Mouse (Mus musculus) forebrain, embryonic 10.5 days (tissue): ENCODE results near the gene Olfr1411. TPM values are rescaled to one million over a fixed set of nuclear protein-coding genes. Genes with fewer than 3 reads are reported as not detected.

Experiments
- DNase-seq: peaks from one replicate; pipeline ENCODE4 v3.0.0-alpha.2; 2017; ENCODE audit warnings: low spot score; ENCODE audit errors: extremely low spot score
- H3K27ac ChIP-seq: fragments of 300-500 bp; sonication (generic); 2 replicates; pipeline ENCODE4 v1.5.1; 2016; ENCODE audit warnings: mild to moderate bottlenecking
- H3K27me3 ChIP-seq: fragments of 300-500 bp; sonication (generic); 2 replicates; pipeline ENCODE4 v1.6.1; 2016; ENCODE audit warnings: mild to moderate bottlenecking; ENCODE audit not compliant: poor library complexity, severe bottlenecking
- H3K36me3 ChIP-seq: fragments of 300-500 bp; sonication (generic); replicated peaks from 2 replicates; pipeline ENCODE4 v1.6.1; 2016; ENCODE audit warnings: mild to moderate bottlenecking, moderate library complexity
- H3K4me1 ChIP-seq: fragments of 300-500 bp; sonication (generic); 2 replicates; pipeline ENCODE4 v1.6.1; 2016
- H3K4me3 ChIP-seq: fragments of 300-500 bp; sonication (generic); 2 replicates; pipeline ENCODE4 v1.5.1; 2016; ENCODE audit warnings: mild to moderate bottlenecking, moderate library complexity
- H3K9me3 ChIP-seq: fragments of 300-500 bp; sonication (generic); 2 replicates; pipeline ENCODE4 v1.6.1; 2016; ENCODE audit warnings: mild to moderate bottlenecking, moderate library complexity
- WGBS: fragments of 180-500 bp; shearing (Covaris S2); methylation state at CpG from one replicate; pipeline ENCODE4 v1.1.7; 2016; 5-methylcytosine and 5-hydroxymethylcytosine counted together
- polyA plus RNA-seq: library from polyadenylated mRNA; unstranded; fragments of >200 nt; fragmentation: Nextera tagmentation; extraction: Ambion mirVana; gene quantifications from 2 replicates; pipeline ENCODE4 v1.2.1, GENCODE M21; 2016

Gene Olfr1411
- polyA plus RNA-seq, 1 experiment from 2014 or later = not detected

GRCm38 (mm10) chr1:92628227-92628626 is 34.0 kb downstream of the Olfr1411 start:
- no peak for DNase-seq
- 81% methylated on average over 4 of the region's 4 CpGs for WGBS

GRCm38 (mm10) chr1:92632196-92632595 is 38.0 kb downstream of the Olfr1411 start:
- Histone ChIP-seq H3K9me3 (no peaks in the 10 kb centered on the region), H3K27me3 (no peaks in the 10 kb centered on the region), H3K4me3 (no peak overlapping the region), H3K36me3 (peaks cover 23% of the 10 kb centered on the region), H3K27ac (no peak overlapping the region), H3K4me1 (peaks cover 12% of the 10 kb centered on the region)
- no peak for DNase-seq
- 68% methylated on average over 5 of the region's 5 CpGs for WGBS

More at GRCm38 (mm10) chr1:92628227-92628626, 34.0 kb downstream of the Olfr1411 start:
- H3K36me3 ChIP-seq = no peaks in the 10 kb centered on the region
- H3K4me1 ChIP-seq = peaks cover 3% of the 10 kb centered on the region; the same call in 1 of the 2 replicates
- no peaks in the 10 kb centered on the region for H3K9me3 ChIP-seq
- no peak overlapping the region for H3K27ac ChIP-seq
- no peaks in the 10 kb centered on the region for H3K27me3 ChIP-seq
- H3K4me3 ChIP-seq = no peak overlapping the region

GRCm38 (mm10) chr1:92632948-92633347 is 38.7 kb downstream of the Olfr1411 start:
- Histone ChIP-seq H3K4me3 (no peak overlapping the region), H3K4me1 (peaks cover 12% of the 10 kb centered on the region), H3K9me3 (no peaks in the 10 kb centered on the region), H3K27ac (no peak overlapping the region), H3K27me3 (no peaks in the 10 kb centered on the region), H3K36me3 (peaks cover 31% of the 10 kb centered on the region)
- 70% methylated on average over 6 of the region's 6 CpGs for WGBS
- DNase-seq = no peak

GRCm38 (mm10) chr1:92633726-92634125 is 39.5 kb downstream of the Olfr1411 start:
- Histone ChIP-seq H3K27me3 (no peaks in the 10 kb centered on the region), H3K4me1 (peaks cover 12% of the 10 kb centered on the region), H3K9me3 (no peaks in the 10 kb centered on the region), H3K27ac (no peak overlapping the region), H3K36me3 (peaks cover 39% of the 10 kb centered on the region), H3K4me3 (no peak overlapping the region)
- DNase-seq = no peak
- 90% methylated on average over 8 of the region's 8 CpGs for WGBS

GRCm38 (mm10) chr1:92634569-92634968 is 40.4 kb downstream of the Olfr1411 start:
- Histone ChIP-seq H3K4me1 (peaks cover 12% of the 10 kb centered on the region), H3K27ac (peak overlapping the region; percentile 33; the same call in 1 of the 2 replicates), H3K9me3 (no peaks in the 10 kb centered on the region), H3K36me3 (peaks cover 46% of the 10 kb centered on the region), H3K27me3 (no peaks in the 10 kb centered on the region), H3K4me3 (no peak overlapping the region)
- WGBS = 70% methylated on average over 1 of the region's 1 CpGs
- DNase-seq = no peak

GRCm38 (mm10) chr1:92634976-92635599 is 40.9 kb downstream of the Olfr1411 start:
- Histone ChIP-seq H3K36me3 (peaks cover 46% of the 10 kb centered on the region), H3K4me3 (no peak overlapping the region), H3K27me3 (no peaks in the 10 kb centered on the region), H3K9me3 (no peaks in the 10 kb centered on the region), H3K4me1 (peaks cover 15% of the 10 kb centered on the region), H3K27ac (peak overlapping the region; percentile 33)
- WGBS = 69% methylated on average over 4 of the region's 4 CpGs
- no peak for DNase-seq

GRCm38 (mm10) chr1:92636015-92636414 is 41.8 kb downstream of the Olfr1411 start:
- Histone ChIP-seq H3K4me1 (peaks cover 24% of the 10 kb centered on the region), H3K36me3 (peaks cover 46% of the 10 kb centered on the region), H3K4me3 (no peak overlapping the region), H3K27me3 (no peaks in the 10 kb centered on the region), H3K27ac (no peak overlapping the region), H3K9me3 (no peaks in the 10 kb centered on the region)
- WGBS = 87% methylated on average over 8 of the region's 8 CpGs
- DNase-seq = no peak

GRCm38 (mm10) chr1:92636676-92637075 is 42.5 kb downstream of the Olfr1411 start:
- no peaks in the 10 kb centered on the region for H3K27me3 ChIP-seq
- H3K4me1 ChIP-seq = peaks cover 27% of the 10 kb centered on the region
- H3K36me3 ChIP-seq = peaks cover 46% of the 10 kb centered on the region
- H3K9me3 ChIP-seq = no peaks in the 10 kb centered on the region
- no peak overlapping the region for H3K27ac ChIP-seq
- 94% methylated on average over 11 of the region's 11 CpGs for WGBS
- H3K4me3 ChIP-seq = no peak overlapping the region
- DNase-seq = no peak

GRCm38 (mm10) chr1:92637501-92638172 is 43.4 kb downstream of the Olfr1411 start:
- WGBS = 95% methylated on average over 15 of the region's 15 CpGs
- Histone ChIP-seq H3K27me3 (no peaks in the 10 kb centered on the region), H3K4me1 (peaks cover 32% of the 10 kb centered on the region), H3K9me3 (no peaks in the 10 kb centered on the region), H3K36me3 (peaks cover 46% of the 10 kb centered on the region), H3K27ac (no peak overlapping the region), H3K4me3 (no peak overlapping the region)
- no peak for DNase-seq

GRCm38 (mm10) chr1:92638181-92638580 is 44.0 kb downstream of the Olfr1411 start:
- DNase-seq = no peak
- no peaks in the 10 kb centered on the region for H3K27me3 ChIP-seq
- H3K9me3 ChIP-seq = no peaks in the 10 kb centered on the region
- peaks cover 46% of the 10 kb centered on the region for H3K36me3 ChIP-seq
- WGBS = 96% methylated on average over 3 of the region's 3 CpGs
- no peak overlapping the region for H3K4me3 ChIP-seq
- no peak overlapping the region for H3K27ac ChIP-seq
- H3K4me1 ChIP-seq = peaks cover 36% of the 10 kb centered on the region

GRCm38 (mm10) chr1:92638736-92639135 is 44.5 kb downstream of the Olfr1411 start:
- H3K9me3 ChIP-seq = no peaks in the 10 kb centered on the region
- H3K27ac ChIP-seq = no peak overlapping the region
- no peaks in the 10 kb centered on the region for H3K27me3 ChIP-seq
- WGBS = 93% methylated on average over 4 of the region's 4 CpGs
- no peak overlapping the region for H3K4me3 ChIP-seq
- H3K4me1 ChIP-seq = peaks cover 36% of the 10 kb centered on the region
- peaks cover 46% of the 10 kb centered on the region for H3K36me3 ChIP-seq
- no peak for DNase-seq

- Histone ChIP-seq H3K4me3 (peak overlapping the region; percentile 96), H3K4me1 (peaks cover 27% of the 10 kb centered on the region), H3K36me3 (peaks cover 41% of the 10 kb centered on the region), H3K27ac (no peak overlapping the region), H3K9me3 (no peaks in the 10 kb centered on the region), H3K27me3 (0 out of 2 replicates have a peak, but pooled peaks cover 1% of the 10 kb centered on the region)
- 89% methylated on average over 6 of the region's 6 CpGs for WGBS
- DNase-seq = no peak
Measured at GRCm38 (mm10) chr1:92640393-92640792, 46.2 kb downstream of the Olfr1411 start.
